Mouse (Mus musculus): ENCODE measurements around the gene Faf1. TPM values are rescaled to one million over a fixed set of nuclear protein-coding genes. Genes with fewer than 3 reads are reported as not detected.

Faf1 gene
- total RNA-seq, 1 experiment, result 52.3 TPM

DNA sequence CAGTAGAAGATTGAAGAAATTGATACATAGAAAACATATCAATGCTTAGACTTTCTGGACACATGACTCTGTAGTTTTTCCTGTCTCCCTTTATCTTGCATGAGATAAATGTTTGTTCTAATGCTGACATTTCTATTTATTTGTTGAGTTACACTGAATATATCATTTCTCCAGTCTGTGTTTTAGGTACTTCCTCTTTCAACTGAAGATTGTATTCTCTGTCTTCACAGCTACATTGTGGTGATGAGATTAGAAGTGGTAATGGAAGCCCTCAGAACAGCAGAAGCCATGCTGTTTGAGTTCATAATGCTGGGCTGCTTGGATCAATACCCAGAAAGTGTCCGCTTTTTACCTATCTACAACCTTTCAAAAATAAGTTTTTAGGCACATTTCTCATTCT is 269.2 kb downstream of the Faf1 start:
- no peak for DNase-seq (ENCODE audit: low read depth, low spot score)
- in situ Hi-C loops (cut with MboI; ENCODE audit: low sequenced_read_pairs in 2 of 2, unreplicated experiment in 2 of 2), result no loop called here
- TF ChIP-seq ZNF384 (IDR thresholded peaks at IDR 0.05; ENCODE audit: low read depth, low read length) (no peak), MAFK (IDR thresholded peaks at IDR 0.05; ENCODE audit: insufficient read depth, low read depth, low read length) (no peak), HCFC1 (IDR thresholded peaks at IDR 0.05; ENCODE audit: borderline replicate concordance, insufficient read depth, low read length) (no peak), CHD2 (IDR thresholded peaks at IDR 0.05; ENCODE audit: low read depth, low read length) (no peak), ZC3H11A (IDR thresholded peaks at IDR 0.05; ENCODE audit: borderline replicate concordance, low read depth, low read length) (no peak)
- no peaks in the 10 kb centered on the region for H3K4me1 ChIP-seq (ENCODE audit: control insufficient read depth in 2 of 2, insufficient read depth in 2 of 2, low read length in 2 of 2, poor library complexity in 1 of 2)
- no peaks in the 10 kb centered on the region for H3K36me3 ChIP-seq (ENCODE audit: control insufficient read depth, insufficient read depth, low read length, poor library complexity, severe bottlenecking)
- no peak overlapping the region for H3K9ac ChIP-seq (ENCODE audit: insufficient read depth, low read depth, low read length, poor library complexity, severe bottlenecking)
- no peak overlapping the region for H3K27ac ChIP-seq (ENCODE audit: insufficient read depth, low read depth, low read length, poor library complexity, severe bottlenecking)
- no peaks in the 10 kb centered on the region for H3K9me3 ChIP-seq (ENCODE audit: control insufficient read depth, insufficient read depth, low read depth, low read length)
- no peak overlapping the region for H3K4me3 ChIP-seq (ENCODE audit: insufficient read depth in 1 of 2, low read depth in 1 of 2, low read length in 2 of 2, poor library complexity in 1 of 2, severe bottlenecking in 1 of 2)

DNA sequence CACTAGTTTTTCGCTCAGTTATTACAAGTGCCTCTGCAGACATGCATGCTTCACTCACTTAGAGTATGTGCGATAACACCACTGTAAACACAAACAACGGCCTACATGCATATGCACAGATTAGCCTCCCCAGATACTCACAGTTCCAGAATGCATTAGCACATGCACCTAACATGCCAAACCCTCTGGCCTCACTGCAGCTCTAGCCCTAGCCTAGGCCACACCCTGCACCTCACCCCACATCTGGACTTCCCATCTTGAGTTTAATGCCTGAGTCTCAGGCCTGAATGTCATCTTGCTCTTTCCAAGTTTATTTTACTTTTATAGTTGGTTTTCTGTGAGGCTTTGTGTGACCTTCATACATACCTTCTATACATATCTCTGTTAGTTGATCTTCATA is 272.9 kb downstream of the Faf1 start:
- no peak overlapping the region for H3K4me3 ChIP-seq (ENCODE audit: insufficient read depth in 1 of 2, low read depth in 1 of 2, low read length in 2 of 2, poor library complexity in 1 of 2, severe bottlenecking in 1 of 2)
- no peak for TF ChIP-seq MAFK (IDR thresholded peaks at IDR 0.05; ENCODE audit: insufficient read depth, low read depth, low read length)
- no peak for TF ChIP-seq CHD2 (IDR thresholded peaks at IDR 0.05; ENCODE audit: low read depth, low read length)
- TF ChIP-seq ZC3H11A (IDR thresholded peaks at IDR 0.05; ENCODE audit: borderline replicate concordance, low read depth, low read length), result no peak
- no peak for TF ChIP-seq ZNF384 (IDR thresholded peaks at IDR 0.05; ENCODE audit: low read depth, low read length)
- TF ChIP-seq HCFC1 (IDR thresholded peaks at IDR 0.05; ENCODE audit: borderline replicate concordance, insufficient read depth, low read length), result no peak
- no peaks in the 10 kb centered on the region for H3K4me1 ChIP-seq (ENCODE audit: control insufficient read depth in 2 of 2, insufficient read depth in 2 of 2, low read length in 2 of 2, poor library complexity in 1 of 2)
- no peaks in the 10 kb centered on the region for H3K36me3 ChIP-seq (ENCODE audit: control insufficient read depth, insufficient read depth, low read length, poor library complexity, severe bottlenecking)
- in situ Hi-C loops (cut with MboI; ENCODE audit: low sequenced_read_pairs in 2 of 2, unreplicated experiment in 2 of 2), result no loop called here
- H3K27ac ChIP-seq (ENCODE audit: insufficient read depth, low read depth, low read length, poor library complexity, severe bottlenecking), result no peak overlapping the region
- DNase-seq (ENCODE audit: low read depth, low spot score), result no peak
- no peaks in the 10 kb centered on the region for H3K9me3 ChIP-seq (ENCODE audit: control insufficient read depth, insufficient read depth, low read depth, low read length)
- H3K9ac ChIP-seq (ENCODE audit: insufficient read depth, low read depth, low read length, poor library complexity, severe bottlenecking), result no peak overlapping the region

- Histone ChIP-seq H3K4me3 (ENCODE audit: insufficient read depth in 1 of 2, low read depth in 1 of 2, low read length in 2 of 2, poor library complexity in 1 of 2, severe bottlenecking in 1 of 2) (no peak overlapping the region), H3K9ac (ENCODE audit: insufficient read depth, low read depth, low read length, poor library complexity, severe bottlenecking) (no peak overlapping the region), H3K4me1 (ENCODE audit: control insufficient read depth in 2 of 2, insufficient read depth in 2 of 2, low read length in 2 of 2, poor library complexity in 1 of 2) (no peaks in the 10 kb centered on the region), H3K27ac (ENCODE audit: insufficient read depth, low read depth, low read length, poor library complexity, severe bottlenecking) (no peak overlapping the region), H3K9me3 (ENCODE audit: control insufficient read depth, insufficient read depth, low read depth, low read length) (no peaks in the 10 kb centered on the region), H3K36me3 (ENCODE audit: control insufficient read depth, insufficient read depth, low read length, poor library complexity, severe bottlenecking) (no peaks in the 10 kb centered on the region)
- TF ChIP-seq HCFC1 (IDR thresholded peaks at IDR 0.05; ENCODE audit: borderline replicate concordance, insufficient read depth, low read length) (no peak), CHD2 (IDR thresholded peaks at IDR 0.05; ENCODE audit: low read depth, low read length) (no peak), ZNF384 (IDR thresholded peaks at IDR 0.05; ENCODE audit: low read depth, low read length) (no peak), MAFK (IDR thresholded peaks at IDR 0.05; ENCODE audit: insufficient read depth, low read depth, low read length) (no peak), ZC3H11A (IDR thresholded peaks at IDR 0.05; ENCODE audit: borderline replicate concordance, low read depth, low read length) (no peak)
- no peak for DNase-seq (ENCODE audit: low read depth, low spot score)
- in situ Hi-C loops (cut with MboI; ENCODE audit: low sequenced_read_pairs in 2 of 2, unreplicated experiment in 2 of 2), result no loop called here
Observed at GRCm38 (mm10) chr4:109953509-109953908, 277.1 kb downstream of the Faf1 start.

GRCm38 (mm10) chr4:109960201-109960935 is 284.0 kb downstream of the Faf1 start:
- H3K9ac ChIP-seq (ENCODE audit: insufficient read depth, low read depth, low read length, poor library complexity, severe bottlenecking), result no peak overlapping the region
- no peak for DNase-seq (ENCODE audit: low read depth, low spot score)
- in situ Hi-C loops (cut with MboI; ENCODE audit: low sequenced_read_pairs in 2 of 2, unreplicated experiment in 2 of 2), result no loop called here
- H3K36me3 ChIP-seq (ENCODE audit: control insufficient read depth, insufficient read depth, low read length, poor library complexity, severe bottlenecking), result peaks cover 6% of the 10 kb centered on the region
- no peak overlapping the region for H3K4me3 ChIP-seq (ENCODE audit: insufficient read depth in 1 of 2, low read depth in 1 of 2, low read length in 2 of 2, poor library complexity in 1 of 2, severe bottlenecking in 1 of 2)
- no peak overlapping the region for H3K27ac ChIP-seq (ENCODE audit: insufficient read depth, low read depth, low read length, poor library complexity, severe bottlenecking)
- no peak for TF ChIP-seq HCFC1 (IDR thresholded peaks at IDR 0.05; ENCODE audit: borderline replicate concordance, insufficient read depth, low read length)
- no peak for TF ChIP-seq MAFK (IDR thresholded peaks at IDR 0.05; ENCODE audit: insufficient read depth, low read depth, low read length)
- TF ChIP-seq CHD2 (IDR thresholded peaks at IDR 0.05; ENCODE audit: low read depth, low read length), result no peak
- no peak for TF ChIP-seq ZC3H11A (IDR thresholded peaks at IDR 0.05; ENCODE audit: borderline replicate concordance, low read depth, low read length)
- no peak for TF ChIP-seq ZNF384 (IDR thresholded peaks at IDR 0.05; ENCODE audit: low read depth, low read length)
- H3K9me3 ChIP-seq (ENCODE audit: control insufficient read depth, insufficient read depth, low read depth, low read length), result no peaks in the 10 kb centered on the region
- no peaks in the 10 kb centered on the region for H3K4me1 ChIP-seq (ENCODE audit: control insufficient read depth in 2 of 2, insufficient read depth in 2 of 2, low read length in 2 of 2, poor library complexity in 1 of 2)
